Mouse (Mus musculus) spleen, postnatal 14 days (tissue): ENCODE data around the gene Ino80.

Experiments used
- DNase-seq, 2 experiments: peaks; one replicate each; pipeline ENCODE4 v3.0.0; 2021 to 2022; ENCODE audit warnings: low spot score in 2 of 2

Ino80 gene

GRCm38 (mm10) chr2:119353707-119354106 lies 123.8 kb downstream of the Ino80 start:
- DNase-seq: no peak

GRCm38 (mm10) chr2:119350555-119351486 lies 126.7 kb downstream of the Ino80 start, which contains the start of gene Chac1:
Gene Chac1 (plus strand): TSS chr2:119351229.
- DNase-seq: peak; percentile 68 to 72

GRCm38 (mm10) chr2:119344537-119345138 lies 132.8 kb downstream of the Ino80 start:
- no peak for DNase-seq

GRCm38 (mm10) chr2:119337425-119338265 lies 139.8 kb downstream of the Ino80 start:
- DNase-seq: peak; percentile 72 to 82

- DNase-seq: no peak
These were observed 141.0 kb downstream of the Ino80 start for GRCm38 (mm10) chr2:119336470-119336869.

GRCm38 (mm10) chr2:119336002-119336401 lies 141.5 kb downstream of the Ino80 start:
- DNase-seq: no peak

- no peak for DNase-seq
These were observed 142.0 kb downstream of the Ino80 start for GRCm38 (mm10) chr2:119335535-119335934.

GRCm38 (mm10) chr2:119334964-119335525 lies 142.4 kb downstream of the Ino80 start:
- no peak for DNase-seq

GRCm38 (mm10) chr2:119334135-119334534 lies 143.4 kb downstream of the Ino80 start:
- no peak for DNase-seq

GRCm38 (mm10) chr2:119332177-119332661 lies 145.3 kb downstream of the Ino80 start:
- no peak for DNase-seq

GRCm38 (mm10) chr2:119330795-119331194 lies 146.7 kb downstream of the Ino80 start:
- DNase-seq: no peak

- DNase-seq: no peak
These were observed 148.2 kb downstream of the Ino80 start for GRCm38 (mm10) chr2:119329123-119329817.

- DNase-seq: no peak
These were observed 148.9 kb downstream of the Ino80 start for GRCm38 (mm10) chr2:119328546-119328945.

GRCm38 (mm10) chr2:119327942-119328526 lies 149.5 kb downstream of the Ino80 start:
- DNase-seq: no peak

GRCm38 (mm10) chr2:119327102-119327480 lies 150.4 kb downstream of the Ino80 start:
- no peak for DNase-seq

GRCm38 (mm10) chr2:119326161-119327101 lies 151.1 kb downstream of the Ino80 start:
- DNase-seq: no peak

GRCm38 (mm10) chr2:119325568-119326143 lies 151.8 kb downstream of the Ino80 start, which contains the start of gene Dll4:
Gene Dll4 (plus strand): TSS chr2:119325784.
- DNase-seq: no peak

- DNase-seq: no peak
These were observed 152.7 kb downstream of the Ino80 start for GRCm38 (mm10) chr2:119324576-119325318.
